In genomic region chr4:45972448-45972854, GRCm38 (mm10) we compare ENCODE assay signal across 8 mouse cellular contexts. TPM values are rescaled to one million over a fixed set of nuclear protein-coding genes. Genes with fewer than 3 reads are reported as not detected.
DNase-seq lines count a peak whose midpoint lies in the region; ATAC-seq and TF ChIP-seq lines count a peak whose summit lies in the region.

No protein-coding gene starts in this region.

- peaks cover 4 to 9% of the 10 kb centered on the region in 2 experiments; a peak in 3 of 4 replicates for H3K4me1 ChIP-seq in MEL (ENCODE audit: control insufficient read depth in 1 of 2, insufficient read depth in 2 of 2, low read length in 2 of 2)
- H3K4me1 ChIP-seq in intestine, embryonic 14.5 days (replicated peaks; ENCODE audit: control insufficient read depth, insufficient read depth, low read length), result peaks cover 4% of the 10 kb centered on the region
- no peaks in the 10 kb centered on the region; the same call in none of the 2 replicates for H3K4me1 ChIP-seq in liver, embryonic 11.5 days (replicated peaks; ENCODE audit: control insufficient read depth, insufficient read depth, low read length)

- peak; percentile 73 for DNase-seq in kidney, adult 11 months
- DNase-seq in kidney, adult 18-20 months, result no peak
- DNase-seq in MEL (ENCODE audit: low read depth, low spot score), result peak; percentile 60
- peak; percentile 73 for DNase-seq in intestine, embryonic 14.5 days (ENCODE audit: low spot score)
- peak; percentile 57 for DNase-seq in liver, embryonic 11.5 days (ENCODE audit: low spot score)
- DNase-seq in cerebellum, postnatal 10 days, result no peak

- TF ChIP-seq POLR2A in MEL (IDR thresholded peaks at IDR 0.05; ENCODE audit: control insufficient read depth in 1 of 2, insufficient read depth in 1 of 2, low read depth in 1 of 2, low read length in 2 of 2, poor library complexity in 1 of 2), result peak in 1 of 2 experiments; percentile 30; a peak in 1 of 4 replicates

- TF ChIP-seq RAD21 in MEL (IDR thresholded peaks at IDR 0.05; ENCODE audit: low read depth, low read length), result no peak

- H3K36me3 ChIP-seq in MEL (ENCODE audit: control insufficient read depth in 1 of 2, insufficient read depth in 2 of 2, low read length in 2 of 2), result peaks cover 0 to 12% of the 10 kb centered on the region in 2 experiments; a peak in 2 of 4 replicates
- H3K36me3 ChIP-seq in intestine, embryonic 14.5 days (ENCODE audit: control insufficient read depth, insufficient read depth, low read length), result no peaks in the 10 kb centered on the region
- H3K36me3 ChIP-seq in liver, embryonic 11.5 days (ENCODE audit: control insufficient read depth, insufficient read depth, low read length), result no peaks in the 10 kb centered on the region

- no peaks in the 10 kb centered on the region for H3K79me2 ChIP-seq in MEL (ENCODE audit: control insufficient read depth, insufficient read depth, low read length, poor library complexity)

- peak overlapping the region; percentile 79 for H3K9ac ChIP-seq in MEL (ENCODE audit: control insufficient read depth, low read depth, low read length, poor library complexity, severe bottlenecking)
- peak overlapping the region; percentile 64 for H3K9ac ChIP-seq in intestine, embryonic 14.5 days (ENCODE audit: low read length)
- peak overlapping the region; percentile 75 for H3K9ac ChIP-seq in liver, embryonic 11.5 days (ENCODE audit: low read depth, low read length)

- no peak overlapping the region for H3K27ac ChIP-seq in MEL (ENCODE audit: control insufficient read depth, low read depth, low read length)
- peak overlapping the region; percentile 11; the same call in 1 of the 2 replicates for H3K27ac ChIP-seq in intestine, embryonic 14.5 days (ENCODE audit: low read depth)
- no peak overlapping the region for H3K27ac ChIP-seq in liver, embryonic 11.5 days (ENCODE audit: low read depth, low read length)

- peak overlapping the region; percentile 67 to 70 for H3K4me3 ChIP-seq in MEL (ENCODE audit: control insufficient read depth in 1 of 2, insufficient read depth in 1 of 2, low read depth in 2 of 2, low read length in 2 of 2)
- H3K4me3 ChIP-seq in intestine, embryonic 14.5 days (ENCODE audit: low read depth, low read length), result peak overlapping the region; percentile 57
- peak overlapping the region; percentile 92 for H3K4me3 ChIP-seq in liver, embryonic 11.5 days (ENCODE audit: low read depth, low read length)

- H3K4me2 ChIP-seq in intestine, embryonic 14.5 days (ENCODE audit: low read length), result peak overlapping the region; percentile 77
- peak overlapping the region; percentile 98 for H3K4me2 ChIP-seq in liver, embryonic 11.5 days

- under 1% methylated on average over 53 of the region's 53 CpGs for WGBS in intestine, embryonic 14.5 days
- under 1% methylated on average over 38 of the region's 53 CpGs for WGBS in liver, embryonic 11.5 days

- H3K27me3 ChIP-seq in MEL (ENCODE audit: control insufficient read depth in 1 of 2, insufficient read depth in 2 of 2, low read length in 2 of 2), result no peaks in the 10 kb centered on the region
- peaks cover 7% of the 10 kb centered on the region; the same call in 1 of the 2 replicates for H3K27me3 ChIP-seq in intestine, embryonic 14.5 days (replicated peaks; ENCODE audit: control insufficient read depth, insufficient read depth, low read length)
- no peaks in the 10 kb centered on the region; the same call in 1 of the 2 replicates for H3K27me3 ChIP-seq in liver, embryonic 11.5 days (replicated peaks; ENCODE audit: control insufficient read depth, insufficient read depth, low read length)

- no peaks in the 10 kb centered on the region for H3K9me3 ChIP-seq in MEL (replicated peaks; ENCODE audit: insufficient read depth, low read length)
- no peaks in the 10 kb centered on the region for H3K9me3 ChIP-seq in intestine, embryonic 14.5 days (ENCODE audit: control insufficient read depth, low read length)
- no peaks in the 10 kb centered on the region for H3K9me3 ChIP-seq in liver, embryonic 11.5 days (ENCODE audit: control insufficient read depth, low read length)

- TF ChIP-seq CTCF in MEL (IDR thresholded peaks at IDR 0.05 in 2 of 3, conservative IDR thresholded peaks at IDR 0.05 in 1 of 3; ENCODE audit: control insufficient read depth in 1 of 3, insufficient read depth in 1 of 3, low read depth in 2 of 3, low read length in 3 of 3, poor library complexity in 1 of 3, severe bottlenecking in 1 of 3), result no peak

- no peak for TF ChIP-seq EP300 in MEL (IDR thresholded peaks at IDR 0.05; ENCODE audit: low read depth in 1 of 2, low read length in 2 of 2)

- peak; percentile 59 for ATAC-seq in erythroid progenitor cell, adult 5-6 weeks (replicated peaks; ENCODE audit: low FRiP score, poor library complexity, severe bottlenecking)
- peak; percentile 78 for ATAC-seq in intestine, embryonic 14.5 days (replicated peaks; ENCODE audit: low FRiP score, low TSS enrichment, low read depth)
- ATAC-seq in liver, embryonic 11.5 days (replicated peaks; ENCODE audit: low FRiP score), result peak; percentile 55
- ATAC-seq in monocyte, adult 5-6 weeks (replicated peaks; ENCODE audit: insufficient number of reproducible peaks, low FRiP score, low TSS enrichment, poor library complexity, severe bottlenecking), result 0 out of 2 replicates have a peak, but pooled peaks have one; percentile 14

TF ChIP-seq in MEL, 35 proteins besides CTCF, POLR2A, EP300 and RAD21:
- TF ChIP-seq RCOR1 (IDR thresholded peaks at IDR 0.05; ENCODE audit: low read depth, low read length), result no peak
- no peak for TF ChIP-seq E2F4 (IDR thresholded peaks at IDR 0.05; ENCODE audit: borderline replicate concordance, low read depth, low read length)
- no peak for TF ChIP-seq POLR2AphosphoS2 (IDR thresholded peaks at IDR 0.05; ENCODE audit: low read length)

RNA-seq across cellular contexts. Expression of gene Tdrd7, which starts 7.3 kb away (rescaled TPM):
- total RNA-seq in MEL (2012; rRNA removed), result 11.8 and 11.9 TPM in 2 replicates
- polyA plus RNA-seq in MEL (2012; ENCODE audit: insufficient read depth in 1 of 2, insufficient read length in 2 of 2, low read depth in 1 of 2, low replicate concordance in 2 of 2, missing spikeins in 1 of 2), result 1 to 10 TPM in 1 of 2 experiments, not detected in 1; 7.7 TPM
- 38.1 and 45.8 TPM in 2 replicates for total RNA-seq in erythroid progenitor cell, adult 5-6 weeks (2015; ENCODE audit: low replicate concordance)
- 8.7 and 10.7 TPM in 2 replicates for total RNA-seq in erythroid progenitor cell, adult 5-6 weeks (2017; ENCODE audit: low replicate concordance)
- 16.5 and 20.2 TPM in 2 replicates for polyA plus RNA-seq in intestine, embryonic 14.5 days (2014; fragmentation: Nextera tagmentation; extraction: Ambion mirVana)
- polyA plus RNA-seq in liver, embryonic 11.5 days (2014; fragmentation: Nextera tagmentation; extraction: Ambion mirVana), result 6.1 and 7.9 TPM in 2 replicates
- 34.6 to 58.1 TPM (median 48.0 TPM) in 3 replicates for total RNA-seq in monocyte, adult 5-6 weeks (2017)

Comparison
In these comparisons a context has a peak if more than half of its experiments do, and no peak if none do; other contexts are left out.
1. DNase-seq: peak in kidney, adult 11 months (single experiment), MEL (single experiment), intestine, embryonic 14.5 days (single experiment) and liver, embryonic 11.5 days (single experiment); none in kidney, adult 18-20 months (single experiment) and cerebellum, postnatal 10 days (0 of 2).
2. ATAC-seq: peak in every context shown above with its lines; median percentile 78 in intestine, embryonic 14.5 days; 59 in erythroid progenitor cell, adult 5-6 weeks; 55 in liver, embryonic 11.5 days; 14 in monocyte, adult 5-6 weeks.
3. Peak in every context shown above with its lines, with median percentiles within 50 percentile points of each other: H3K4me3 ChIP-seq and H3K9ac ChIP-seq.